Mouse (Mus musculus) CD4-positive, CD25-positive, alpha-beta regulatory T cell, adult 4 months (primary cell): ENCODE results near the gene Gm20388. TPM values are rescaled to one million over a fixed set of nuclear protein-coding genes. Genes with fewer than 3 reads are reported as not detected.

Experiments used
- ATAC-seq: one replicate; pipeline ENCODE4 v1.8.0; 2017
- polyA plus RNA-seq, 2 experiments: library from polyadenylated mRNA; unstranded; fragments of 100-300 nt; shearing (Covaris generic); gene quantifications; one replicate each; pipeline ENCODE4 v1.2.1; 2017

The Gm20388 gene
- polyA plus RNA-seq, 2 experiments from 2014 or later, result 10.7 to 12.8 TPM

- ATAC-seq, result no peak
Observed at GRCm38 (mm10) chr8:123653308-123653993, 3742.8 kb downstream of the Gm20388 start, which contains the start of gene Rhou. Rhou (plus strand) TSS chr8:123653929.

GRCm38 (mm10) chr8:123653994-123654569, 3743.4 kb downstream of the Gm20388 start:
- no peak for ATAC-seq

- ATAC-seq, result no peak
Observed at GRCm38 (mm10) chr8:123654763-123655162, 3744.1 kb downstream of the Gm20388 start.

DNA sequence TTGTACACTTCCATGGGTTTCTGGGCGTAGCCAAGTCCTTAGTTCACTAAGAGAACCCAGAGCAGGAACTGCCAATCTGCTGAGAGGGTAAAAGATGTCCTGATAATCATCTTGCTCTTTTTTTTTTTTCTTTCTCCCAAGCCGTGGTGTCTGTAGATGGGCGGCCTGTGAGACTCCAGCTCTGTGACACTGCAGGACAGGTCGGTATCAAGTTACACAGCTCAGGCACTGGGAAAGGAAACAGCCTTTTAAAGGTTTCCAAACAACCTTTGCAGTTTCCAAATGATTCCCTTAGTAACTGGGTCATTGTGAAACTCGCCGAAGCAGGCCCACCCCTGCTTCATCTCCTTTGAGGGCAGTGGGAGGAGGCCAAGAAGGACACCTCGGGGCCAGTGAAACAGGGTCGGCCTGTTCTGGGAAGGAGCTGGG, 3744.7 kb downstream of the Gm20388 start:
- ATAC-seq, result no peak

GRCm38 (mm10) chr8:123657826-123658225, 3747.2 kb downstream of the Gm20388 start:
- ATAC-seq, result no peak

GRCm38 (mm10) chr8:123659469-123660057, 3748.9 kb downstream of the Gm20388 start:
- ATAC-seq, result no peak

DNA sequence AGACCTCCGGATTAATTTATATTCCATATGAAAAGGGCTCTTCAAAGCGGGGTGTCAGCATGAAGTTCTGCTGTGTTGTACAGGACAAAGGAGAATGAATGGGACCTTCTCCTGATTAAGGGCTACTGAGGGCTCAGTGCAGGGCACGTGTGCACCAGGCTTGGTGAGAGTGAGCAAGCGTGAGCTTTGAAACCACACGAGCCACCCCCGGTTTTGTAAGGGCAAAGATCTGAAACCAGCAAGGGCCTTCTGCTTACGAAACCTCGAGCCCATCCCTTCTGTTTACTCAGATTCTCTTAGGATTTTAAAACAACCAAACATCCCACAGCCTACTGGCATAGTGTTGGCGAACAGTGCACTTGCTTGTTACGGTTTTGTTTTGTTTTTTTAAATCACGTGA, 3750.9 kb downstream of the Gm20388 start:
- no peak for ATAC-seq

GRCm38 (mm10) chr8:123665580-123665979, 3754.9 kb downstream of the Gm20388 start:
- ATAC-seq, result no peak

- no peak for ATAC-seq
Observed at GRCm38 (mm10) chr8:123666832-123667231, 3756.2 kb downstream of the Gm20388 start.

GRCm38 (mm10) chr8:123668681-123669080, 3758.0 kb downstream of the Gm20388 start:
- ATAC-seq, result no peak

DNA sequence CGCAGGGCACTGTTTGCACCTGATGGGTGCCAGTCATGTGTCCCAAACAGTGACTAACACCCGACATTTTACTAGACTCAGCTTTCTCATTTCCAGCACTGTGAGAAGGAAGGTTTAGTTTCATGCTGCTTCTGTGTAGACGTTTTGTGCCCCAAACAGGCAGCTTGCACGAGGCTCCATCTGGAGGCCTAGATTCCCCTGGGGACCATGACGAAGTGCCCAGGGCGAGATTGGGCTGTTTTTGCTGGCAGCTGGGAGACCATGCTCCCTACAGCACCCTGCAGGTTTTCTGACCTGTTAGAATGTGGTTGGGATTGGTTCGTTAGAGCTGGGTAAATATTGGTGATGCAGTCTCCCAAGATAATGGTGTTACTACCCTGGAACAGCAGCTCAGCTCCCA, 3760.1 kb downstream of the Gm20388 start:
- ATAC-seq, result no peak

DNA sequence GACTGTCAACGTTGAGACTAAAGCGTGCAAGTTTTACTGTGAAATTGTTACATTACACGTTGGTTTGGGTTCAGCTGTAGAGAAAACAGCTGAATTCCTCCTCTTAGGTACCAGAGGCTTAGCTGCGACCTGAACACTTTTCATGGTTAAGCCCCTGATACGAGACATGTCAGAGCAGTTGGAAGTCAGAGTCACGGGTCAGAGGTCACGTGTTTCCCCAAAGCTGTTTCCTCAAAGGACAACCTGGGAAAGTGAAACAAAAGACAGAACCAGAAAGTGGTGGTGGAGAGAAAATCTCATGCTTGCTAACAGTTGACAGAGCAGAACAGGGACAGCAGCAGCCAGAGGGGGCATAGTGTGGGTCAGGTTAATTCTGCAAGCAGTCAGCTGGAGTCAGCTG, 3760.8 kb downstream of the Gm20388 start:
- no peak for ATAC-seq

DNA sequence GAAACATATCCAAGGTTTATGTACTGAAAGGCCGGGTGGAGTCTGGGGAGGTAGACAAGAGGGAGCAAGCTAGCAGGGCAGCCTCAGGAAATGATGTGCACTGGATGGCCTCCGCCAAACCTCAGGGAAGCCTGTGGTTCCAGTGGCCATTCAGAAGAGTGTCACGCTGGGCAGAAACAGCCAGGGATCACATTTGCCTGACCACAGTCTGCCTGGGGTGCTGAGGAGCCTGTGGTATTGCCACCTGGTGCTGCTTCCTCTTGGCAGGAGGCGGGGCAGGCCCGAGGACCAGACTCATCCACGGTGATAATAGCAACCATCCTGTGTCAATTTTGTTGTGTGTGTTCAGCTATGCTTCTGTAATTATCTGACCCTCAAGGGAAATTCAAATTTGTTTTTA, 3762.0 kb downstream of the Gm20388 start:
- ATAC-seq, result no peak

- no peak for ATAC-seq
Observed at GRCm38 (mm10) chr8:123675611-123676010, 3765.0 kb downstream of the Gm20388 start.

DNA sequence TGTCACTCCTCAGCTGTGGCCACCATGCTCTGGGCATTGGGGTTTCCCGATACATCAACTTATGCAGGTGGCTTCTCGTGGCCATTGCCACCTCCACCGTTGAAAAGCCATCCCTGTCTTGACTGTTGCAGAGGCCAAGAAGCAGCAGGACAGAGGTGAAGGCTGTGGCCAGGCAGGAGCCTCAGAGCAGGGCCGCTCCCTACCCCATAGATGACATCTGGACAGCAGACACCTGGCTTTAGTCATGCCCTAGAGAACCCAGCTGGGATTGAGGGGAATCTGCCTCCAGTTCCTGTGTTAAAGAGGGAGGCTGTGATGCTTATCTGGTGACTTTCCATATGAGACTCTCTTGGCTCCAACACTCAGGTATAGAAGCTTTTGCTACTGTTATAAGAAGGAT, 3767.7 kb downstream of the Gm20388 start:
- ATAC-seq, result no peak

- ATAC-seq, result no peak
Observed at GRCm38 (mm10) chr8:123682073-123682761, 3771.6 kb downstream of the Gm20388 start.

- ATAC-seq, result no peak
Observed at GRCm38 (mm10) chr8:123683321-123683720, 3772.7 kb downstream of the Gm20388 start.

GRCm38 (mm10) chr8:123684806-123685205, 3774.2 kb downstream of the Gm20388 start:
- ATAC-seq, result no peak

- ATAC-seq, result no peak
Observed at GRCm38 (mm10) chr8:123685477-123685876, 3774.8 kb downstream of the Gm20388 start.

DNA sequence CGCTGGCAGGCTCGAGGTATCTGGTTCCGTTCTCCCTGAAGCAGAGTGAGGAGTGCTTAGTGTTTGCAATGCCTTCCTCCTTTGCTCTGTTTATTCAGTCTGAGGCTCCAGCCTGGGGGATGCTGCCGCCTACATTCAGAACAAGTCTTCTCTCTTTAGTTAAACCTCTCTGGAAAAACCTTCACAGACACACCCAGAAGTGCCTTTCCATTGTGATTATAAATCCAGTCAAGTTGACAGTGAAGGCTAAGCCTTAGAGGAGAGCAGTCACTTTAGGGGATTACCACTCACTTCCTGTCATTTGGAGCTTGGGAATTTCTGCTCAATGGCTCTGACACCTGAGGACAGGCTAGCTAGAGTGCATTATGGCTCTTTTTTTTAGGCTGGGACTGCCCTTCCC, 3777.2 kb downstream of the Gm20388 start:
- ATAC-seq, result no peak

DNA sequence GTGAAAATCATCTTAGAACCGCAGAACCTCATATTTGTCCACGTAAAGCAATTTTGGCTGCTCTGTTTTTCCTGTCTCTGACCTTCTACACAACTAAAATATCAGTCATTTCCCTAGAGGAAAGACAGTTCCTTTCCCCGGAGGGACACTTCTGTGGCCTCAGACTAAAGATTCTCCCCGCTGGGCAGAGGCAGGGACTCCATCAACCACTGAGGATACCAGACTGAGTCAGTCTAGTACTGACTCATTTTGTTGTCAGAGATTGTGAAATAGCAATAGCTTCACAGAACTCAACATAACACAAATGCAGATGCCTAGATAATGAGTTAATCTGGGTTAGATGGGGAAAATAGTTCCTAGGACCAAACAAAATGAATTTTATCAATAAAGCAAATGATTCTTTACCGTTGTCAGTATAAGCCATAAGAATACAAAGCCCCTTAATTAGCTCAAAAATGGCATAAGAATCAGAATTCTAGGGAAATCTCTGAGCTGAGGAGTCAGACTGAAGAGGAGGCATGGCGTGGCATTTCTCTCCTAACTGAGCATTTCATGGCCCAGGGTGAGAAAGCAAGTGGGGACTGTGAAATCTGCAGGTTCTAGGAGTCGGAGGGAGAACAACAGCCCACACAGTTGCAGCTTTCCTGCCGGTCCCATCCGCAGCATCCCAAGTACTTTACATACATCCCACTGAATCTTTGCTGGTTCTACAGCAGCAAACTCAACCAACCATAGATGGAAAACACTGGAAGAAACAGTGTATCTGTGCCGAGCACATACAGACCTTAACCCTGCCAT, 3781.7 kb downstream of the Gm20388 start:
- no peak for ATAC-seq

- ATAC-seq, result no peak
Observed at GRCm38 (mm10) chr8:123696167-123696566, 3785.5 kb downstream of the Gm20388 start.

DNA sequence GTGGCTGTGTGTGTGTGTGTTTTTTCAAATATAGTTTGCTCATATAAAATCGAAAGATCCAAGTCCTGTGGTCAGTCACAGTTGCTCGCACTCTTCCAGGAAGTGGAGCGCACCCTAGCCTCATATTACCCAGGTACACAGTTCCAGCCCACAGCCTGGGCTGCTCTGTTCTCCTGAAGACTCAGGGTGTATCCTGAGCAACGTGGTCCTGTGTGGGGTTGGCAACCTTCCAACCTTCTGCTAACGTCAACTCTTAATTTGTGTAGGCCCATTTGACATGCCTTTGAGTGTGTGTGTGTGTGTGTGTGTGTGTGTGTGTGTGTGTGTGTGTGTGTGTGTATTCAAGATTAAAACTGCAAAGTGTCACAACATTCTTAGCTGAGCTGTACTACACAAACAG, 3786.7 kb downstream of the Gm20388 start:
- no peak for ATAC-seq
